ENCODE assay signal across 8 mouse cellular contexts in genomic region chr1:192789828-192790227, GRCm38 (mm10). TPM values are rescaled to one million over a fixed set of nuclear protein-coding genes. Genes with fewer than 3 reads are reported as not detected.
DNase-seq lines count a peak whose midpoint lies in the region; ATAC-seq and TF ChIP-seq lines count a peak whose summit lies in the region.

No protein-coding gene starts in this region.

- no peak for TF ChIP-seq CTCF in left cerebral cortex, adult 2 months (IDR thresholded peaks at IDR 0.05)
- no peak for TF ChIP-seq CTCF in layer of hippocampus, adult 2 months (conservative IDR thresholded peaks at IDR 0.05)

- H3K27me3 ChIP-seq in limb, embryonic 10.5 days (ENCODE audit: low read depth, poor library complexity, severe bottlenecking), result no peaks in the 10 kb centered on the region

- peak; percentile 39 to 50 for DNase-seq in urinary bladder, postnatal 36 days (ENCODE audit: low spot score in 2 of 2)
- DNase-seq in urinary bladder, postnatal 10 days (ENCODE audit: low spot score), result no peak
- DNase-seq in heart, adult 9 months (ENCODE audit: low spot score in 2 of 2), result peak; percentile 77 to 80
- DNase-seq in limb, embryonic 10.5 days (ENCODE audit: low spot score), result peak; percentile 74
- DNase-seq in left cerebral cortex, adult 2 months (ENCODE audit: extremely low spot score in 1 of 2, low spot score in 2 of 2), result no peak
- no peak for DNase-seq in Muller cell, postnatal 12 days (ENCODE audit: inconsistent ontology term)
- DNase-seq in layer of hippocampus, adult 2 months (ENCODE audit: low spot score in 2 of 2), result no peak

- H3K4me1 ChIP-seq in limb, embryonic 10.5 days, result peaks cover 88% of the 10 kb centered on the region

- intact Hi-C loops in left cerebral cortex, adult 2 months (cut with DNase I), result loop anchor here (5.0 kb wide), 2 partner anchors 47 to 67 kb away; partner anchors contain the start of gene Sertad4

- H3K4me3 ChIP-seq in limb, embryonic 10.5 days, result no peak overlapping the region
- no peak overlapping the region for H3K4me3 ChIP-seq in left cerebral cortex, adult 2 months
- H3K4me3 ChIP-seq in layer of hippocampus, adult 2 months, result no peak overlapping the region

- peak overlapping the region; percentile 88 for H3K27ac ChIP-seq in limb, embryonic 10.5 days
- H3K27ac ChIP-seq in left cerebral cortex, adult 2 months, result no peak overlapping the region
- no peak overlapping the region for H3K27ac ChIP-seq in layer of hippocampus, adult 2 months

- no peak for ATAC-seq in frontal cortex, adult (ENCODE audit: low TSS enrichment)

- 35% methylated on average over 11 of the region's 11 CpGs for WGBS in limb, embryonic 10.5 days

- H3K9me3 ChIP-seq in limb, embryonic 10.5 days (replicated peaks), result no peaks in the 10 kb centered on the region

- no peaks in the 10 kb centered on the region for H3K36me3 ChIP-seq in limb, embryonic 10.5 days

RNA-seq across cellular contexts. Expression of gene Hhat, which starts 18.8 kb away (rescaled TPM):
- polyA plus RNA-seq in limb, embryonic 10.5 days (2016; fragmentation: Nextera tagmentation; extraction: Ambion mirVana), result 13.2 and 13.7 TPM in 2 replicates
- 1 to 10 TPM in 1 of 2 experiments, under 1 TPM in 1; 0.81 to 1.3 TPM for total RNA-seq in left cerebral cortex, adult 2 months (2021)
- total RNA-seq in layer of hippocampus, adult 2 months (2021), result 1 to 10 TPM; 1.6 TPM

Comparison
In these comparisons a context has a peak if more than half of its experiments do, and no peak if none do; other contexts are left out.
1. DNase-seq: peak in urinary bladder, postnatal 36 days (2 of 2), heart, adult 9 months (2 of 2) and limb, embryonic 10.5 days (single experiment); none in urinary bladder, postnatal 10 days (single experiment), left cerebral cortex, adult 2 months (0 of 2), Muller cell, postnatal 12 days (single experiment) and layer of hippocampus, adult 2 months (0 of 2).